Mouse (Mus musculus) forebrain, embryonic 11.5 days (tissue): Measurements from ENCODE around the gene Ifit1bl1. TPM values are rescaled to one million over a fixed set of nuclear protein-coding genes. Genes with fewer than 3 reads are reported as not detected.
"Not testable (repeated sequence)": the region's sequence is repeated elsewhere in the genome, so short reads cannot be mapped to it uniquely, and the experiment has no call there.

Experiments used
- ATAC-seq: fragments of 200-750 bp; cut with Nextera tagmentation; replicated peaks from 2 replicates; pipeline ENCODE4 v1.8.0; 2017; ENCODE audit warnings: moderate TSS enrichment; ENCODE audit not compliant: low FRiP score
- DNase-seq: peaks from one replicate; pipeline ENCODE4 v3.0.0-alpha.2; 2017; ENCODE audit warnings: low spot score
- H3K27ac ChIP-seq: fragments of 300-500 bp; sonication (generic); 2 replicates; pipeline ENCODE4 v1.5.1; 2014; ENCODE audit warnings: low read depth, low read length
- H3K27me3 ChIP-seq: fragments of 300-500 bp; sonication (generic); 2 replicates; pipeline ENCODE4 v1.6.1; 2014; ENCODE audit warnings: mild to moderate bottlenecking, low read length, mixed read lengths; ENCODE audit not compliant: control insufficient read depth, insufficient read depth
- H3K36me3 ChIP-seq: fragments of 300-500 bp; sonication (generic); 2 replicates; pipeline ENCODE4 v1.6.1; 2014; ENCODE audit warnings: mild to moderate bottlenecking, low read length, moderate library complexity, mixed read lengths; ENCODE audit not compliant: control insufficient read depth, insufficient read depth
- H3K4me1 ChIP-seq: fragments of 300-500 bp; sonication (generic); replicated peaks from 2 replicates; pipeline ENCODE4 v1.6.1; 2014; ENCODE audit warnings: low read length, mixed read lengths; ENCODE audit not compliant: control insufficient read depth, insufficient read depth
- H3K4me2 ChIP-seq: fragments of 300-500 bp; sonication (generic); 2 replicates; pipeline ENCODE4 v1.6.1; 2014; ENCODE audit warnings: low read depth, mild to moderate bottlenecking, low read length, moderate library complexity, mixed read lengths; ENCODE audit not compliant: severe bottlenecking
- H3K4me3 ChIP-seq: fragments of 300-500 bp; sonication (generic); 2 replicates; pipeline ENCODE4 v1.5.1; 2014; ENCODE audit warnings: low read depth, low read length
- H3K9ac ChIP-seq: fragments of 300-500 bp; sonication (generic); 2 replicates; pipeline ENCODE4 v1.6.1; 2014; ENCODE audit warnings: low read length
- H3K9me3 ChIP-seq: fragments of 300-500 bp; sonication (generic); 2 replicates; pipeline ENCODE4 v1.6.1; 2016; ENCODE audit warnings: low read length, mixed read lengths; ENCODE audit not compliant: control insufficient read depth
- WGBS: fragments of 180-500 bp; shearing (Covaris S2); extraction: QIAGEN DNeasy Blood & Tissue Kit; methylation state at CpG from one replicate; pipeline ENCODE4 v1.1.7; 2014; 5-methylcytosine and 5-hydroxymethylcytosine counted together
- polyA plus RNA-seq: library from polyadenylated mRNA; unstranded; fragments of >200 nt; fragmentation: Nextera tagmentation; extraction: Ambion mirVana; gene quantifications from 2 replicates; pipeline ENCODE4 v1.2.1, GENCODE M21; 2014

Ifit1bl1 gene
- polyA plus RNA-seq, 1 experiment from 2014 or later = 0.08 TPM

- ATAC-seq = no peak
- Histone ChIP-seq H3K27me3 (no peaks in the 10 kb centered on the region), H3K9me3 (no peaks in the 10 kb centered on the region), H3K27ac (no peak overlapping the region), H3K4me2 (no peak overlapping the region), H3K9ac (no peak overlapping the region), H3K4me3 (no peak overlapping the region), H3K4me1 (no peaks in the 10 kb centered on the region), H3K36me3 (no peaks in the 10 kb centered on the region)
- 80% methylated on average over 2 of the region's 2 CpGs for WGBS
- no peak for DNase-seq
Observed at GRCm38 (mm10) chr19:34627496-34627895, 25.7 kb upstream of the Ifit1bl1 start.

GRCm38 (mm10) chr19:34624663-34625062 lies 22.9 kb upstream of the Ifit1bl1 start:
- Histone ChIP-seq H3K27me3 (no peaks in the 10 kb centered on the region), H3K9me3 (no peaks in the 10 kb centered on the region), H3K9ac (no peak overlapping the region), H3K36me3 (no peaks in the 10 kb centered on the region), H3K4me1 (no peaks in the 10 kb centered on the region), H3K4me3 (no peak overlapping the region), H3K27ac (no peak overlapping the region), H3K4me2 (no peak overlapping the region)
- DNase-seq (no peak), ATAC-seq (no peak)
- WGBS = 81% methylated on average over 4 of the region's 4 CpGs

GRCm38 (mm10) chr19:34623781-34624180 lies 22.0 kb upstream of the Ifit1bl1 start:
- Histone ChIP-seq H3K27me3 (no peaks in the 10 kb centered on the region), H3K4me2 (no peak overlapping the region), H3K36me3 (no peaks in the 10 kb centered on the region), H3K4me1 (no peaks in the 10 kb centered on the region), H3K9ac (no peak overlapping the region), H3K27ac (no peak overlapping the region), H3K4me3 (no peak overlapping the region), H3K9me3 (no peaks in the 10 kb centered on the region)
- WGBS = 94% methylated on average over 6 of the region's 6 CpGs
- ATAC-seq = no peak
- no peak for DNase-seq

GRCm38 (mm10) chr19:34620871-34621270 lies 19.1 kb upstream of the Ifit1bl1 start:
- Histone ChIP-seq H3K36me3 (no peaks in the 10 kb centered on the region), H3K27me3 (no peaks in the 10 kb centered on the region), H3K4me3 (no peak overlapping the region), H3K9me3 (no peaks in the 10 kb centered on the region), H3K27ac (no peak overlapping the region), H3K4me2 (no peak overlapping the region), H3K4me1 (no peaks in the 10 kb centered on the region), H3K9ac (no peak overlapping the region)
- 92% methylated on average over 5 of the region's 5 CpGs for WGBS
- no peak for DNase-seq
- no peak for ATAC-seq

GRCm38 (mm10) chr19:34612243-34613001 lies 10.7 kb upstream of the Ifit1bl1 start:
- not testable (repeated sequence) for H3K4me3 ChIP-seq, H3K9me3 ChIP-seq, H3K9ac ChIP-seq, H3K27me3 ChIP-seq, DNase-seq, H3K36me3 ChIP-seq, ATAC-seq, H3K4me2 ChIP-seq, H3K27ac ChIP-seq, H3K4me1 ChIP-seq
- 89% methylated on average over 5 of the region's 11 CpGs for WGBS

GRCm38 (mm10) chr19:34610118-34610517 lies 8.4 kb upstream of the Ifit1bl1 start:
- WGBS = 83% methylated on average over 3 of the region's 3 CpGs
- not testable (repeated sequence) for DNase-seq, H3K36me3 ChIP-seq, H3K4me2 ChIP-seq, H3K27me3 ChIP-seq, H3K9me3 ChIP-seq, H3K27ac ChIP-seq, H3K4me1 ChIP-seq, H3K9ac ChIP-seq, ATAC-seq, H3K4me3 ChIP-seq

- not testable (repeated sequence) for H3K4me1 ChIP-seq, H3K9me3 ChIP-seq, H3K27me3 ChIP-seq, DNase-seq, H3K9ac ChIP-seq, H3K4me2 ChIP-seq, H3K27ac ChIP-seq, ATAC-seq, H3K4me3 ChIP-seq, H3K36me3 ChIP-seq
- 68% methylated on average over 4 of the region's 4 CpGs for WGBS
Observed at GRCm38 (mm10) chr19:34607237-34608051, 5.7 kb upstream of the Ifit1bl1 start, which contains the start of gene Ifit3b. Gene Ifit3b (plus strand): TSS chr19:34607970.

GRCm38 (mm10) chr19:34605472-34605871 lies 3.7 kb upstream of the Ifit1bl1 start:
- Histone ChIP-seq H3K4me1 (no peaks in the 10 kb centered on the region), H3K36me3 (no peaks in the 10 kb centered on the region), H3K27ac (no peak overlapping the region), H3K4me2 (no peak overlapping the region), H3K27me3 (no peaks in the 10 kb centered on the region), H3K9me3 (no peaks in the 10 kb centered on the region), H3K4me3 (no peak overlapping the region), H3K9ac (no peak overlapping the region)
- ATAC-seq = no peak
- no peak for DNase-seq
- 90% methylated on average over 3 of the region's 3 CpGs for WGBS
